ENCODE assay signal across 9 mouse cellular contexts in genomic region chr11:70026689-70027088, GRCm38 (mm10). TPM values are rescaled to one million over a fixed set of nuclear protein-coding genes. Genes with fewer than 3 reads are reported as not detected.
DNase-seq lines count a peak whose midpoint lies in the region; ATAC-seq and TF ChIP-seq lines count a peak whose summit lies in the region.
"Had no signal": no experiment of that assay in that cellular context is flagged by ENCODE, and none has a peak within 500 bp of the region (broad histone marks: within the 10 kb centered on the region; RNA-seq: fewer than 3 reads in every experiment).

No protein-coding gene starts in this region.

- peak; percentile 72 for DNase-seq in ES-E14 (ENCODE audit: low read depth, low spot score)
- peak; percentile 59 for DNase-seq in brain, adult 2 months (ENCODE audit: low read depth, low spot score)
- DNase-seq in hindbrain, embryonic 11.5 days (ENCODE audit: low spot score) = peak; percentile 64
- peak; percentile 69 for DNase-seq in skeletal muscle tissue, adult 2 months (ENCODE audit: low read depth, low spot score)
- DNase-seq in spleen, postnatal 36 days (ENCODE audit: low spot score in 2 of 2) = no peak

- no peaks in the 10 kb centered on the region for H3K9me3 ChIP-seq in ES-E14 (ENCODE audit: control insufficient read depth, insufficient read depth, low read depth, low read length)
- no peaks in the 10 kb centered on the region for H3K9me3 ChIP-seq in forebrain, embryonic 15.5 days
- H3K9me3 ChIP-seq in hindbrain, embryonic 11.5 days (ENCODE audit: control insufficient read depth, low read length) = no peaks in the 10 kb centered on the region
- no peaks in the 10 kb centered on the region for H3K9me3 ChIP-seq in liver, embryonic 15.5 days (replicated peaks)

- H3K4me2 ChIP-seq in forebrain, embryonic 15.5 days (replicated peaks) = peak overlapping the region; percentile 48
- H3K4me2 ChIP-seq in hindbrain, embryonic 11.5 days (replicated peaks; ENCODE audit: low read depth, low read length) = peak overlapping the region; percentile 54
- H3K4me2 ChIP-seq in liver, embryonic 15.5 days = peak overlapping the region; percentile 30; the same call in 1 of the 2 replicates

- H3K27me3 ChIP-seq in forebrain, embryonic 15.5 days = no peaks in the 10 kb centered on the region
- H3K27me3 ChIP-seq in hindbrain, embryonic 11.5 days (ENCODE audit: control insufficient read depth, insufficient read depth, low read length) = no peaks in the 10 kb centered on the region
- peaks cover 80% of the 10 kb centered on the region for H3K27me3 ChIP-seq in liver, embryonic 15.5 days

- H3K4me3 ChIP-seq in ES-E14 (ENCODE audit: insufficient read depth in 1 of 2, low read depth in 1 of 2, low read length in 2 of 2, poor library complexity in 1 of 2, severe bottlenecking in 1 of 2) = peak overlapping the region; percentile 17 to 32; a peak in 2 of 4 replicates
- peak overlapping the region; percentile 11 for H3K4me3 ChIP-seq in forebrain, embryonic 15.5 days
- H3K4me3 ChIP-seq in hindbrain, embryonic 11.5 days (ENCODE audit: low read depth, low read length) = peak overlapping the region; percentile 23
- H3K4me3 ChIP-seq in liver, embryonic 15.5 days (replicated peaks) = 0 out of 2 replicates have a peak overlapping the region, but pooled peaks have one; percentile 10

- ATAC-seq in forebrain, embryonic 15.5 days (replicated peaks) = no peak
- ATAC-seq in hindbrain, embryonic 11.5 days (ENCODE audit: low FRiP score) = no peak; the same call in 1 of the 2 replicates
- ATAC-seq in liver, embryonic 15.5 days (ENCODE audit: insufficient read depth) = peak; percentile 40; the same call in 1 of the 2 replicates
- no peak for ATAC-seq in activated CD4-positive, CD25-positive, alpha-beta regulatory T cell, adult 4 months

- WGBS in forebrain, embryonic 15.5 days = 2% methylated on average over 19 of the region's 19 CpGs
- WGBS in hindbrain, embryonic 11.5 days = 3% methylated on average over 19 of the region's 19 CpGs
- WGBS in liver, embryonic 15.5 days (ENCODE audit: insufficient replicate concordance) = 27% methylated on average over 19 of the region's 19 CpGs

- H3K27ac ChIP-seq in ES-E14 (ENCODE audit: insufficient read depth, low read depth, low read length, poor library complexity, severe bottlenecking) = no peak overlapping the region
- peak overlapping the region; percentile 95 for H3K27ac ChIP-seq in forebrain, embryonic 15.5 days (replicated peaks)
- peak overlapping the region; percentile 6; the same call in 1 of the 2 replicates for H3K27ac ChIP-seq in hindbrain, embryonic 11.5 days (ENCODE audit: low read depth, low read length)
- H3K27ac ChIP-seq in liver, embryonic 15.5 days (replicated peaks) = no peak overlapping the region

- H3K4me1 ChIP-seq in ES-E14 (ENCODE audit: control insufficient read depth in 2 of 2, insufficient read depth in 2 of 2, low read length in 2 of 2, poor library complexity in 1 of 2) = peaks cover 0 to 11% of the 10 kb centered on the region in 2 experiments; a peak in 2 of 4 replicates
- peaks cover 87% of the 10 kb centered on the region for H3K4me1 ChIP-seq in forebrain, embryonic 15.5 days
- peaks cover 40% of the 10 kb centered on the region for H3K4me1 ChIP-seq in hindbrain, embryonic 11.5 days (replicated peaks; ENCODE audit: control insufficient read depth, insufficient read depth, low read length)
- H3K4me1 ChIP-seq in liver, embryonic 15.5 days (replicated peaks) = peaks cover 30% of the 10 kb centered on the region

- H3K9ac ChIP-seq in ES-E14 (ENCODE audit: insufficient read depth, low read depth, low read length, poor library complexity, severe bottlenecking) = peak overlapping the region; percentile 14; the same call in 1 of the 2 replicates
- H3K9ac ChIP-seq in forebrain, embryonic 15.5 days (replicated peaks) = 0 out of 2 replicates have a peak overlapping the region, but pooled peaks have one; percentile 0
- H3K9ac ChIP-seq in hindbrain, embryonic 11.5 days (ENCODE audit: low read depth, low read length) = peak overlapping the region; percentile 53
- no peak overlapping the region for H3K9ac ChIP-seq in liver, embryonic 15.5 days

- H3K36me3 ChIP-seq in ES-E14 (ENCODE audit: control insufficient read depth, insufficient read depth, low read length, poor library complexity, severe bottlenecking) = peaks cover 8% of the 10 kb centered on the region; the same call in 1 of the 2 replicates
- peaks cover 10% of the 10 kb centered on the region for H3K36me3 ChIP-seq in forebrain, embryonic 15.5 days
- H3K36me3 ChIP-seq in hindbrain, embryonic 11.5 days (ENCODE audit: control insufficient read depth, insufficient read depth, low read length) = peaks cover 2% of the 10 kb centered on the region
- H3K36me3 ChIP-seq in liver, embryonic 15.5 days (replicated peaks) = no peaks in the 10 kb centered on the region

- in situ Hi-C loops in ES-E14 (cut with MboI; ENCODE audit: low sequenced_read_pairs in 2 of 2, unreplicated experiment in 2 of 2) = no loop called here

TF ChIP-seq in ES-E14, 5 proteins besides CTCF, POLR2A, EP300 and RAD21:
- TF ChIP-seq MAFK (IDR thresholded peaks at IDR 0.05; ENCODE audit: insufficient read depth, low read depth, low read length) = no peak
- no peak for TF ChIP-seq HCFC1 (IDR thresholded peaks at IDR 0.05; ENCODE audit: borderline replicate concordance, insufficient read depth, low read length)
- no peak for TF ChIP-seq CHD2 (IDR thresholded peaks at IDR 0.05; ENCODE audit: low read depth, low read length)
- no peak for TF ChIP-seq ZC3H11A (IDR thresholded peaks at IDR 0.05; ENCODE audit: borderline replicate concordance, low read depth, low read length)
- no peak for TF ChIP-seq ZNF384 (IDR thresholded peaks at IDR 0.05; ENCODE audit: low read depth, low read length)

RNA-seq across cellular contexts. Expression of gene Dlg4, which starts 9.9 kb away (rescaled TPM):
- 10.8 and 11.4 TPM in 2 replicates for total RNA-seq in ES-E14 (2012; rRNA removed)
- polyA plus RNA-seq in forebrain, embryonic 15.5 days (2015; fragmentation: Nextera tagmentation; extraction: Ambion mirVana) = 27.8 and 29.8 TPM in 2 replicates
- polyA plus RNA-seq in hindbrain, embryonic 11.5 days (2014; fragmentation: Nextera tagmentation; extraction: Ambion mirVana) = 13.2 and 18.7 TPM in 2 replicates
- polyA plus RNA-seq in liver, embryonic 15.5 days (2015; fragmentation: Nextera tagmentation; extraction: Ambion mirVana) = 0.63 and 0.93 TPM in 2 replicates
- polyA plus RNA-seq in activated CD4-positive, CD25-positive, alpha-beta regulatory T cell, adult 4 months (2017; shearing (Covaris generic)) = 10 to 100 TPM in 1 of 2 experiments, 1 to 10 TPM in 1; 9.7 to 11.6 TPM

RNA-seq across cellular contexts. Expression of gene Acadvl, which starts 11.5 kb away (rescaled TPM):
- total RNA-seq in ES-E14 (2012; rRNA removed) = 32.5 and 48.7 TPM in 2 replicates
- polyA plus RNA-seq in forebrain, embryonic 15.5 days (2015; fragmentation: Nextera tagmentation; extraction: Ambion mirVana) = 57.0 and 60.7 TPM in 2 replicates
- polyA plus RNA-seq in hindbrain, embryonic 11.5 days (2014; fragmentation: Nextera tagmentation; extraction: Ambion mirVana) = 45.1 and 52.1 TPM in 2 replicates
- polyA plus RNA-seq in liver, embryonic 15.5 days (2015; fragmentation: Nextera tagmentation; extraction: Ambion mirVana) = 111 and 124 TPM in 2 replicates
- 100 to 1,000 TPM; 107 to 139 TPM for polyA plus RNA-seq in activated CD4-positive, CD25-positive, alpha-beta regulatory T cell, adult 4 months (2017; shearing (Covaris generic))

RNA-seq across cellular contexts. Expression of gene Dvl2, which starts 26.3 kb away (rescaled TPM):
- total RNA-seq in ES-E14 (2012; rRNA removed) = 47.4 and 70.9 TPM in 2 replicates
- 35.3 and 37.5 TPM in 2 replicates for polyA plus RNA-seq in forebrain, embryonic 15.5 days (2015; fragmentation: Nextera tagmentation; extraction: Ambion mirVana)
- 24.6 and 27.2 TPM in 2 replicates for polyA plus RNA-seq in hindbrain, embryonic 11.5 days (2014; fragmentation: Nextera tagmentation; extraction: Ambion mirVana)
- polyA plus RNA-seq in liver, embryonic 15.5 days (2015; fragmentation: Nextera tagmentation; extraction: Ambion mirVana) = 5.3 and 5.5 TPM in 2 replicates
- polyA plus RNA-seq in activated CD4-positive, CD25-positive, alpha-beta regulatory T cell, adult 4 months (2017; shearing (Covaris generic)) = 1 to 10 TPM; 2.7 to 3.9 TPM

RNA-seq across cellular contexts. Expression of gene Asgr1, which starts 27.2 kb away (rescaled TPM):
- total RNA-seq in ES-E14 (2012; rRNA removed) = 0.58 TPM in 1 of 2 replicates, not detected in the other
- 1.8 and 2.0 TPM in 2 replicates for polyA plus RNA-seq in forebrain, embryonic 15.5 days (2015; fragmentation: Nextera tagmentation; extraction: Ambion mirVana)
- polyA plus RNA-seq in hindbrain, embryonic 11.5 days (2014; fragmentation: Nextera tagmentation; extraction: Ambion mirVana) = 0.29 and 0.40 TPM in 2 replicates
- 6.8 and 7.3 TPM in 2 replicates for polyA plus RNA-seq in liver, embryonic 15.5 days (2015; fragmentation: Nextera tagmentation; extraction: Ambion mirVana)
- not detected for polyA plus RNA-seq in activated CD4-positive, CD25-positive, alpha-beta regulatory T cell, adult 4 months (2017; shearing (Covaris generic))
- total RNA-seq: common myeloid progenitor, adult 5-6 weeks had no signal

RNA-seq across cellular contexts. Expression of gene Phf23, which starts 31.1 kb away (rescaled TPM):
- total RNA-seq in ES-E14 (2012; rRNA removed) = 64.7 and 80.9 TPM in 2 replicates
- polyA plus RNA-seq in forebrain, embryonic 15.5 days (2015; fragmentation: Nextera tagmentation; extraction: Ambion mirVana) = 71.5 and 75.6 TPM in 2 replicates
- 56.7 and 57.5 TPM in 2 replicates for polyA plus RNA-seq in hindbrain, embryonic 11.5 days (2014; fragmentation: Nextera tagmentation; extraction: Ambion mirVana)
- polyA plus RNA-seq in liver, embryonic 15.5 days (2015; fragmentation: Nextera tagmentation; extraction: Ambion mirVana) = 23.1 and 24.0 TPM in 2 replicates
- polyA plus RNA-seq in activated CD4-positive, CD25-positive, alpha-beta regulatory T cell, adult 4 months (2017; shearing (Covaris generic)) = 10 to 100 TPM; 32.1 to 44.9 TPM

Comparison
In these comparisons a context has a peak if more than half of its experiments do, and no peak if none do; other contexts are left out.
1. DNase-seq: peak in ES-E14 (single experiment), brain, adult 2 months (single experiment), hindbrain, embryonic 11.5 days (single experiment) and skeletal muscle tissue, adult 2 months (single experiment); none in spleen, postnatal 36 days (0 of 2).
2. H3K27ac ChIP-seq: peak in forebrain, embryonic 15.5 days (single experiment) and hindbrain, embryonic 11.5 days (single experiment); none in ES-E14 (single experiment) and liver, embryonic 15.5 days (single experiment).
3. Peak in every context shown above with its lines, with median percentiles within 50 percentile points of each other: H3K4me3 ChIP-seq and H3K4me2 ChIP-seq.